Mouse (Mus musculus) megakaryocyte, embryonic 14.5 days (primary cell): ENCODE results near the gene Nfib. TPM values are rescaled to one million over a fixed set of nuclear protein-coding genes. Genes with fewer than 3 reads are reported as not detected.

ENCODE experiments used
- H3K27me3 ChIP-seq: replicated peaks from 2 replicates; pipeline ENCODE3; 2012; ENCODE audit warnings: inconsistent platforms
- H3K36me3 ChIP-seq: replicated peaks from 2 replicates; pipeline ENCODE3; 2012; ENCODE audit warnings: low read length, inconsistent platforms, mixed read lengths
- H3K4me1 ChIP-seq: 2 replicates; pipeline ENCODE4 v1.6.1; 2012; ENCODE audit warnings: inconsistent platforms
- H3K4me3 ChIP-seq: replicated peaks from 2 replicates; pipeline ENCODE3; 2012; ENCODE audit warnings: moderate library complexity, mild to moderate bottlenecking, inconsistent platforms
- H3K9me3 ChIP-seq: 2 replicates; pipeline ENCODE4 v1.6.1; 2012; ENCODE audit warnings: inconsistent platforms
- FLI1 ChIP-seq: IDR thresholded peaks from 2 replicates; pipeline ENCODE4 v1.6.1; 2012; ENCODE audit warnings: low read length, inconsistent platforms, mixed read lengths
- GATA1 ChIP-seq: IDR thresholded peaks from 3 replicates; pipeline ENCODE4 v1.6.1; 2012; ENCODE audit warnings: mixed read lengths, low read length, inconsistent platforms, borderline replicate concordance
- polyA plus RNA-seq: library from polyadenylated mRNA; stranded (reverse); fragments of >175 nt; gene quantifications from 2 replicates; pipeline ENCODE4 v1.2.3, GENCODE M21; 2012; ENCODE audit warnings: low replicate concordance; ENCODE audit not compliant: insufficient read depth

Gene Nfib
- polyA plus RNA-seq, 1 experiment, result 0.01 TPM

- TF ChIP-seq FLI1, result no peak
- no peak for TF ChIP-seq GATA1
- H3K36me3 ChIP-seq, result no peaks in the 10 kb centered on the region
- H3K27me3 ChIP-seq, result no peaks in the 10 kb centered on the region
- no peaks in the 10 kb centered on the region for H3K4me1 ChIP-seq
- no peak overlapping the region for H3K4me3 ChIP-seq
- H3K9me3 ChIP-seq, result peaks cover 5% of the 10 kb centered on the region; the same call in 1 of the 2 replicates
Measured at GRCm38 (mm10) chr4:82291174-82291847, 414.2 kb downstream of the Nfib start.

GRCm38 (mm10) chr4:82290623-82291022 is 414.9 kb downstream of the Nfib start:
- Histone ChIP-seq H3K4me3 (no peak overlapping the region), H3K27me3 (no peaks in the 10 kb centered on the region), H3K9me3 (peaks cover 9% of the 10 kb centered on the region; the same call in 1 of the 2 replicates), H3K4me1 (no peaks in the 10 kb centered on the region), H3K36me3 (no peaks in the 10 kb centered on the region)
- TF ChIP-seq GATA1 (no peak), FLI1 (no peak)

GRCm38 (mm10) chr4:82289596-82289995 is 416.0 kb downstream of the Nfib start:
- Histone ChIP-seq H3K4me1 (no peaks in the 10 kb centered on the region), H3K27me3 (no peaks in the 10 kb centered on the region), H3K36me3 (no peaks in the 10 kb centered on the region), H3K4me3 (no peak overlapping the region), H3K9me3 (peaks cover 12% of the 10 kb centered on the region; the same call in 1 of the 2 replicates)
- TF ChIP-seq FLI1, result no peak
- no peak for TF ChIP-seq GATA1

GRCm38 (mm10) chr4:82288138-82288537 is 417.4 kb downstream of the Nfib start:
- Histone ChIP-seq H3K4me3 (no peak overlapping the region), H3K4me1 (no peaks in the 10 kb centered on the region), H3K27me3 (no peaks in the 10 kb centered on the region), H3K9me3 (peaks cover 15% of the 10 kb centered on the region; the same call in 1 of the 2 replicates), H3K36me3 (no peaks in the 10 kb centered on the region)
- no peak for TF ChIP-seq GATA1
- no peak for TF ChIP-seq FLI1

- TF ChIP-seq FLI1, result no peak
- Histone ChIP-seq H3K36me3 (no peaks in the 10 kb centered on the region), H3K27me3 (no peaks in the 10 kb centered on the region), H3K4me1 (no peaks in the 10 kb centered on the region), H3K9me3 (peaks cover 15% of the 10 kb centered on the region; the same call in 1 of the 2 replicates), H3K4me3 (no peak overlapping the region)
Measured at GRCm38 (mm10) chr4:82287454-82287853, 418.1 kb downstream of the Nfib start.

GRCm38 (mm10) chr4:82286931-82287330 is 418.6 kb downstream of the Nfib start:
- no peak overlapping the region for H3K4me3 ChIP-seq
- H3K4me1 ChIP-seq, result no peaks in the 10 kb centered on the region
- no peaks in the 10 kb centered on the region for H3K27me3 ChIP-seq
- TF ChIP-seq FLI1, result no peak
- no peak for TF ChIP-seq GATA1
- peaks cover 15% of the 10 kb centered on the region; the same call in 1 of the 2 replicates for H3K9me3 ChIP-seq
- H3K36me3 ChIP-seq, result no peaks in the 10 kb centered on the region

- TF ChIP-seq FLI1 (no peak), GATA1 (no peak)
- no peaks in the 10 kb centered on the region for H3K4me1 ChIP-seq
Measured at GRCm38 (mm10) chr4:82283536-82283935, 422.0 kb downstream of the Nfib start.

GRCm38 (mm10) chr4:82275996-82276395 is 429.6 kb downstream of the Nfib start:
- H3K9me3 ChIP-seq, result peaks cover 14% of the 10 kb centered on the region
- no peaks in the 10 kb centered on the region for H3K27me3 ChIP-seq
- no peak for TF ChIP-seq GATA1
- no peak for TF ChIP-seq FLI1
- H3K4me1 ChIP-seq, result no peaks in the 10 kb centered on the region
- no peak overlapping the region for H3K4me3 ChIP-seq
- no peaks in the 10 kb centered on the region for H3K36me3 ChIP-seq

More at GRCm38 (mm10) chr4:82283536-82283935, 422.0 kb downstream of the Nfib start:
- H3K36me3 ChIP-seq, result no peaks in the 10 kb centered on the region
- H3K9me3 ChIP-seq, result peaks cover 27% of the 10 kb centered on the region; the same call in 1 of the 2 replicates
- no peaks in the 10 kb centered on the region for H3K27me3 ChIP-seq
- no peak overlapping the region for H3K4me3 ChIP-seq

- Histone ChIP-seq H3K4me1 (no peaks in the 10 kb centered on the region), H3K9me3 (peaks cover 10% of the 10 kb centered on the region), H3K27me3 (no peaks in the 10 kb centered on the region), H3K36me3 (no peaks in the 10 kb centered on the region), H3K4me3 (no peak overlapping the region)
- no peak for TF ChIP-seq GATA1
Measured at GRCm38 (mm10) chr4:82273049-82273754, 432.3 kb downstream of the Nfib start.

- Histone ChIP-seq H3K27me3 (no peaks in the 10 kb centered on the region), H3K9me3 (peaks cover 12% of the 10 kb centered on the region), H3K4me3 (no peak overlapping the region), H3K4me1 (no peaks in the 10 kb centered on the region), H3K36me3 (no peaks in the 10 kb centered on the region)
- no peak for TF ChIP-seq GATA1
Measured at GRCm38 (mm10) chr4:82272099-82272498, 433.5 kb downstream of the Nfib start.
